ENCODE assay signal across 15 mouse cellular contexts in the genomic region with DNA sequence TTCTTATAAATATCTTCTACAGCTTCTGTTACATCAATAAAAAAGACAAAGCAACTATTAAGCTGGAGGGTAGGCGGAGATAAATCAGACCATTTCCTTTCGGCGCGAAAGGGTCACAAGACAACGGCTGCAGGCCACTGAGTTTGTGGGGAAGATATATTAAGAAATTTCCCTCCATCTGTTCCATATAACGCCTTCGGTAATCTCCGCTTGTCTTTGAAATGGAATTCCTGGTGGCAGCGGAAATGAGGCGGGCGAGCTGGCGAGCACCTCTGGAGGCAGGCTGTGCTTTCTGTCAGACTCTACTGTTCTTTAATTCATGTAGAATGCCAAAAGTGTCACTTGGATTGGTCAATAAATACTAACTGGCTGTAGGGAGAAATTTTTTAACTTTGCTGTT.
DNase-seq lines count a peak whose midpoint lies in the region; ATAC-seq and TF ChIP-seq lines count a peak whose summit lies in the region.
"Had no signal": no experiment of that assay in that cellular context is flagged by ENCODE, and none has a peak within 500 bp of the region (broad histone marks: within the 10 kb centered on the region; RNA-seq: fewer than 3 reads in every experiment).

No protein-coding gene starts in this region.

- no peaks in the 10 kb centered on the region; a peak in 1 of 4 replicates for H3K4me1 ChIP-seq in heart, embryonic 14.5 days (ENCODE audit: control insufficient read depth in 2 of 2, insufficient read depth in 2 of 2, low read length in 2 of 2)
- peaks cover 10% of the 10 kb centered on the region for H3K4me1 ChIP-seq in heart, embryonic 12.5 days (replicated peaks)
- H3K4me1 ChIP-seq in lung, embryonic 16.5 days (replicated peaks; ENCODE audit: control insufficient read depth, insufficient read depth, low read length) = no peaks in the 10 kb centered on the region
- no peaks in the 10 kb centered on the region for H3K4me1 ChIP-seq in lung, adult 2 months (ENCODE audit: control insufficient read depth, insufficient read depth, low read length)
- peaks cover 8% of the 10 kb centered on the region for H3K4me1 ChIP-seq in limb, embryonic 10.5 days
- H3K4me1 ChIP-seq: liver, embryonic 12.5 days had no signal

- ATAC-seq in heart, embryonic 14.5 days (ENCODE audit: insufficient number of reproducible peaks, insufficient read depth, low FRiP score, low read depth) = no peak
- no peak for ATAC-seq in heart, embryonic 12.5 days (ENCODE audit: insufficient number of reproducible peaks, low FRiP score)
- ATAC-seq in lung, embryonic 16.5 days (ENCODE audit: low read depth) = no peak
- ATAC-seq: hindbrain, postnatal 0 days; liver, embryonic 12.5 days had no signal

- H3K36me3 ChIP-seq in heart, embryonic 14.5 days (ENCODE audit: control insufficient read depth, insufficient read depth, low read length) = no peaks in the 10 kb centered on the region
- no peaks in the 10 kb centered on the region for H3K36me3 ChIP-seq in heart, embryonic 12.5 days
- no peaks in the 10 kb centered on the region for H3K36me3 ChIP-seq in lung, embryonic 16.5 days (ENCODE audit: control insufficient read depth, insufficient read depth, low read length)
- H3K36me3 ChIP-seq in limb, embryonic 10.5 days = 0 out of 2 replicates have a peak, but pooled peaks cover 4% of the 10 kb centered on the region
- H3K36me3 ChIP-seq: liver, embryonic 12.5 days had no signal

- peaks cover 7% of the 10 kb centered on the region; the same call in 1 of the 2 replicates for H3K9me3 ChIP-seq in heart, embryonic 14.5 days (ENCODE audit: control insufficient read depth, low read length)
- peaks cover 8% of the 10 kb centered on the region; the same call in 1 of the 2 replicates for H3K9me3 ChIP-seq in heart, embryonic 12.5 days (replicated peaks)
- H3K9me3 ChIP-seq in lung, embryonic 16.5 days (ENCODE audit: control insufficient read depth, low read length) = no peaks in the 10 kb centered on the region
- H3K9me3 ChIP-seq in limb, embryonic 10.5 days (replicated peaks) = no peaks in the 10 kb centered on the region
- H3K9me3 ChIP-seq: liver, embryonic 12.5 days; midbrain, embryonic 12.5 days had no signal

- 0 out of 2 replicates have a peak overlapping the region, but pooled peaks have one; percentile 1 for H3K4me2 ChIP-seq in heart, embryonic 14.5 days (ENCODE audit: low read length)
- no peak overlapping the region for H3K4me2 ChIP-seq in heart, embryonic 12.5 days
- H3K4me2 ChIP-seq in lung, embryonic 16.5 days (ENCODE audit: low read depth, low read length) = 0 out of 2 replicates have a peak overlapping the region, but pooled peaks have one; percentile 19
- H3K4me2 ChIP-seq: forebrain, embryonic 12.5 days; liver, embryonic 12.5 days; midbrain, embryonic 12.5 days had no signal

- DNase-seq in lung, adult 2 months = no peak
- no peak for DNase-seq in limb, embryonic 10.5 days (ENCODE audit: low spot score)
- peak; percentile 12 for DNase-seq in lung, postnatal 36 days
- no peak for DNase-seq in layer of hippocampus, postnatal 36 days
- DNase-seq: gastrocnemius, postnatal 25 days; layer of hippocampus, adult 9-11 months; thymus, postnatal 36 days had no signal

- no peak overlapping the region for H3K27ac ChIP-seq in heart, embryonic 14.5 days (replicated peaks in 1 of 2; ENCODE audit: control insufficient read depth in 1 of 2, insufficient read depth in 1 of 2, low read depth in 2 of 2, low read length in 2 of 2)
- H3K27ac ChIP-seq in heart, embryonic 12.5 days (ENCODE audit: poor library complexity, severe bottlenecking) = no peak overlapping the region
- H3K27ac ChIP-seq in lung, embryonic 16.5 days (ENCODE audit: low read length) = no peak overlapping the region
- H3K27ac ChIP-seq in limb, embryonic 10.5 days = 0 out of 2 replicates have a peak overlapping the region, but pooled peaks have one; percentile 25
- H3K27ac ChIP-seq: forebrain, embryonic 12.5 days; hindbrain, postnatal 0 days; liver, embryonic 12.5 days; macrophage; midbrain, embryonic 12.5 days had no signal

- no peak for TF ChIP-seq POLR2A in lung, adult 2 months (IDR thresholded peaks at IDR 0.05; ENCODE audit: borderline replicate concordance, extremely low read depth, low read depth, low read length)

- no peak overlapping the region for H3K9ac ChIP-seq in heart, embryonic 14.5 days (ENCODE audit: low read length)
- H3K9ac ChIP-seq in heart, embryonic 12.5 days = no peak overlapping the region
- no peak overlapping the region for H3K9ac ChIP-seq in lung, embryonic 16.5 days (ENCODE audit: low read length)
- H3K9ac ChIP-seq: forebrain, embryonic 12.5 days; liver, embryonic 12.5 days; midbrain, embryonic 12.5 days had no signal

- no peaks in the 10 kb centered on the region for H3K27me3 ChIP-seq in heart, embryonic 14.5 days (ENCODE audit: control insufficient read depth, insufficient read depth, low read length)
- no peaks in the 10 kb centered on the region for H3K27me3 ChIP-seq in heart, embryonic 12.5 days (replicated peaks)
- H3K27me3 ChIP-seq in lung, embryonic 16.5 days (ENCODE audit: control insufficient read depth, insufficient read depth, low read depth, low read length) = no peaks in the 10 kb centered on the region
- H3K27me3 ChIP-seq in limb, embryonic 10.5 days (ENCODE audit: low read depth, poor library complexity, severe bottlenecking) = no peaks in the 10 kb centered on the region
- H3K27me3 ChIP-seq: forebrain, embryonic 12.5 days; liver, embryonic 12.5 days; midbrain, embryonic 12.5 days had no signal

- no peak for TF ChIP-seq CTCF in lung, adult 2 months (IDR thresholded peaks at IDR 0.05; ENCODE audit: insufficient read depth, low read length)

- H3K4me3 ChIP-seq in heart, embryonic 14.5 days (ENCODE audit: control insufficient read depth in 1 of 2, insufficient read depth in 1 of 2, low read depth in 1 of 2, low read length in 2 of 2) = no peak overlapping the region
- no peak overlapping the region for H3K4me3 ChIP-seq in heart, embryonic 12.5 days
- no peak overlapping the region for H3K4me3 ChIP-seq in lung, embryonic 16.5 days (ENCODE audit: low read length)
- H3K4me3 ChIP-seq in lung, adult 2 months (replicated peaks; ENCODE audit: extremely low read depth, low read depth, low read length) = no peak overlapping the region
- no peak overlapping the region for H3K4me3 ChIP-seq in limb, embryonic 10.5 days
- H3K4me3 ChIP-seq: forebrain, embryonic 12.5 days; liver, embryonic 12.5 days; midbrain, embryonic 12.5 days had no signal

- WGBS in heart, embryonic 14.5 days = 67% methylated on average over 12 of the region's 12 CpGs
- 65% methylated on average over 12 of the region's 12 CpGs for WGBS in heart, embryonic 12.5 days
- WGBS in lung, embryonic 16.5 days = 52% methylated on average over 12 of the region's 12 CpGs
- whole genome bisulfite sequencing in lung, adult 2 months = 67% methylated on average over 12 of the region's 12 CpGs
- 67% methylated on average over 12 of the region's 12 CpGs for WGBS in limb, embryonic 10.5 days
